Mouse (Mus musculus) liver, embryonic 14.5 days (tissue): ENCODE measurements around the gene Fras1.

Experiments
- CTCF ChIP-seq: IDR thresholded peaks from 2 replicates; pipeline ENCODE4 v1.5.1; 2016; ENCODE audit warnings: antibody characterized with exemption, low read depth, control low read depth
- EP300 ChIP-seq: IDR thresholded peaks from 2 replicates; pipeline ENCODE4 v1.6.1; 2016; ENCODE audit warnings: antibody characterized with exemption, low read depth

- no peak for TF ChIP-seq CTCF
- TF ChIP-seq EP300 = no peak
These were observed 429.3 kb downstream of the Fras1 start for GRCm38 (mm10) chr5:96803091-96803490.
